Mouse (Mus musculus) G1E (cell line): ENCODE measurements at regions not wholly inside any gene's neighbourhood (a gene's known extent, or its start where the extent isn't known, plus 50 kb on each side); places are given as distances from the start of the nearest gene placed in this dataset.

Experiments
- ATAC-seq: 2 replicates; pipeline ENCODE4 v1.8.0; 2016; ENCODE audit warnings: mild to moderate bottlenecking; ENCODE audit not compliant: insufficient number of reproducible peaks, poor library complexity, low FRiP score, severe bottlenecking; ENCODE audit errors: extremely low read depth
- DNase-seq: peaks from one replicate; pipeline ENCODE4 v3.0.0; 2012; ENCODE audit warnings: low spot score
- H3K27me3 ChIP-seq: 2 replicates; pipeline ENCODE4 v1.6.1; 2012; ENCODE audit warnings: mild to moderate bottlenecking, low read length, inconsistent platforms; ENCODE audit not compliant: insufficient read depth
- H3K36me3 ChIP-seq: replicated peaks from 2 replicates; pipeline ENCODE3; 2012; ENCODE audit warnings: mild to moderate bottlenecking, inconsistent platforms
- H3K4me1 ChIP-seq: 2 replicates; pipeline ENCODE4 v1.6.1; 2012; ENCODE audit warnings: low read depth, low read length, inconsistent platforms, mixed read lengths; ENCODE audit not compliant: insufficient read depth
- H3K4me3 ChIP-seq: 2 replicates; pipeline ENCODE4 v1.5.1; 2012; ENCODE audit warnings: low read depth, mild to moderate bottlenecking, inconsistent platforms, low read length, moderate library complexity, mixed read lengths
- H3K9me3 ChIP-seq: replicated peaks from 2 replicates; pipeline ENCODE4 v1.6.1; 2012; ENCODE audit warnings: inconsistent platforms
- CTCF ChIP-seq: IDR thresholded peaks from 2 replicates; pipeline ENCODE4 v1.5.1; 2012; ENCODE audit warnings: low read depth, low read length, inconsistent platforms, mixed read lengths
- GATA1 ChIP-seq: IDR thresholded peaks from 2 replicates; pipeline ENCODE4 v1.6.1; 2012; ENCODE audit warnings: borderline replicate concordance, low read length, inconsistent platforms, mixed read lengths
- GATA2 ChIP-seq: IDR thresholded peaks from 2 replicates; pipeline ENCODE4 v1.6.1; 2012; ENCODE audit warnings: low read depth, low read length, inconsistent platforms, borderline replicate concordance
- POLR2AphosphoS5 ChIP-seq: IDR thresholded peaks from 2 replicates; pipeline ENCODE4 v1.6.1; 2012; ENCODE audit warnings: low read depth, low read length, inconsistent platforms; ENCODE audit not compliant: insufficient replicate concordance
- TAL1 ChIP-seq: conservative IDR thresholded peaks from 2 replicates; pipeline ENCODE4 v1.6.1; 2012; ENCODE audit warnings: low read depth, low read length, inconsistent platforms, mixed read lengths

DNA sequence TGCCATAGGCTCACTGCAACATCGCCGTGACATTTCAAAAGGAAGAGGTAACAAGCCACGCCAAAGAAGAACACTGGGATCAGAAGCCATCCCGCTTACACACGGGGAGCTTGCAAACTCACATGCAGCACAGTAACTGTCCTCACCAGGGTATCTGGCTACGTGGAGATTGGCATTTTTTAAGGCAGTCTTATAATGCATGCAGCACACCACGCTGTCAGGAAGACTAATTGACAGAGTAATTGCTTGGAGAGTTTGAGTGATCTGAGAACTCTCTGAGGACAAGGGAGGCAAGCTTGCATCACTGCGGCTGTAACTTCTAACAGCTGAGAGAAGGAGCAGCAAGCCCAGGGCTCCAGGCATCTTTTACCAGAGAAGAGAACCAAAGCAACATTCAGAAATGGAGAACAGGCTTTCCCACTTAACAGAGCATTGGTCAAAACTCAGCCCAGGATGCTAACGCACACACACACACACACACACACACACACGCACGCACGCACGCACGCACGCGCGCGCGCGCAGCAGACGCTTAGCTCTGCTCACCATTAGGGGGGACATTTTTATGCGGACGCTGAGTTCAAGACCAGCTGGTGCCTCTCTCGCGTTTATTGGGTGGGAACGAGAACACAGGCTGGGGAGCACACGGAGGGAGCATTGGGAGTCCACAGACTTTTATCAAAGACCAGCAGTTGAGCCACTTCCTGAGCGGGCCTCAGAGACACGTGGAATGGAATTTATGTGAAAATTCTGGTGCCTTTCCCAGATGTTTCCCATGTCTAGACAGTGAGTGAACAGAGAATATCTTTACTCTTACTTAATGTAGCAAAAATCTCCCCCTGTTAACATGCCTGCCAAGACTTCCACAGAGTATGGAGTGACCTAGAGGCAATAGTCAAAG is 66.6 kb downstream of the 1700129C05Rik start:
- no peak for DNase-seq
- no peaks in the 10 kb centered on the region for H3K27me3 ChIP-seq
- no peak overlapping the region for H3K4me3 ChIP-seq
- peaks cover 17% of the 10 kb centered on the region for H3K9me3 ChIP-seq
- H3K36me3 ChIP-seq = no peaks in the 10 kb centered on the region
- TF ChIP-seq GATA2 (no peak), POLR2AphosphoS5 (no peak), CTCF (no peak), GATA1 (no peak), TAL1 (no peak)
- no peaks in the 10 kb centered on the region for H3K4me1 ChIP-seq
- ATAC-seq = no peak

DNA sequence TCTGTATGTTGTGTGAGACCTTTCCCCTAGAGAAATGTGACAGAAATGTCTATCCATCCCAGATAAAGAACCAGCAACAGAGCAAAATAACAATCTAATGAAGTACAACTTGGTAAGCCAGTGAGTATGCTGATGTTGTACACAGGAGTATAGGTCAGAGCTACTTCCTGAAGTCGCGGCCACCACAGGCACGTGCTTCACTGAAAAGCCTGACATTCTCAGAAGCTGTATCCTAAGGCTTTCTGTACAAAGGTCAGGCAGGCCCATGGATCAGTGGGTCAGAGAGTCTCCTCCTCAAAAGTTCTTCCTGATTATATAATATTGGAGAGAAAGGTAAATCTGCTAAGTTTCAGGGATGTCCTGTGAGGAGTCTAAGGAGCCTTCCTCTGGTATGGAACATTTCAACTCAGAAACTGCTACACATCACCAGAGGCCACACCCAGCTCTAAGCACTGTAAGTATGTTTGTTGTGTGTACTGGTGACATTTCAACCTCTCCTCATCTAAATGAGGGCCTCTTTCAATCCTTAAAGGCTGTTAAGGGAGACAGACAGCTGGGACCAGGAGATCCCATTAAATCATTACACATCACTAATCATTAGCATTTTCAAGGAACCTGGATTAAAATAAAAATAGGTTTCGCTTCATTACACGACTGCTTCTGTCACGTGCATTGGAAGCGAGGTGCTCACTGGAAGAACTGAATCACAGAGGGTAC is 70.2 kb downstream of the 1700129C05Rik start:
- TF ChIP-seq GATA1 (no peak), GATA2 (no peak), TAL1 (no peak), POLR2AphosphoS5 (no peak), CTCF (no peak)
- no peaks in the 10 kb centered on the region for H3K27me3 ChIP-seq
- H3K4me3 ChIP-seq = no peak overlapping the region
- ATAC-seq = no peak
- H3K9me3 ChIP-seq = peaks cover 12% of the 10 kb centered on the region; the same call in 1 of the 2 replicates
- H3K36me3 ChIP-seq = no peaks in the 10 kb centered on the region
- no peaks in the 10 kb centered on the region for H3K4me1 ChIP-seq
- no peak for DNase-seq

GRCm38 (mm10) chr14:59070056-59070455 is 72.6 kb downstream of the 1700129C05Rik start:
- DNase-seq = no peak

GRCm38 (mm10) chr14:59066456-59067220 is 76.1 kb downstream of the 1700129C05Rik start:
- TF ChIP-seq CTCF (no peak), GATA1 (no peak), POLR2AphosphoS5 (no peak), GATA2 (no peak), TAL1 (no peak)
- H3K27me3 ChIP-seq = no peaks in the 10 kb centered on the region
- no peak overlapping the region for H3K4me3 ChIP-seq
- no peaks in the 10 kb centered on the region for H3K36me3 ChIP-seq
- peaks cover 8% of the 10 kb centered on the region for H3K9me3 ChIP-seq
- ATAC-seq = no peak
- no peak for DNase-seq
- H3K4me1 ChIP-seq = no peaks in the 10 kb centered on the region

More at GRCm38 (mm10) chr14:59070056-59070455, 72.6 kb downstream of the 1700129C05Rik start:
- ATAC-seq = no peak
- no peaks in the 10 kb centered on the region for H3K36me3 ChIP-seq
- no peak overlapping the region for H3K4me3 ChIP-seq
- no peaks in the 10 kb centered on the region for H3K27me3 ChIP-seq
- H3K4me1 ChIP-seq = no peaks in the 10 kb centered on the region
- TF ChIP-seq POLR2AphosphoS5 (no peak), TAL1 (no peak), GATA1 (no peak), CTCF (no peak), GATA2 (no peak)
- 0 out of 2 replicates have a peak, but pooled peaks cover 3% of the 10 kb centered on the region for H3K9me3 ChIP-seq

GRCm38 (mm10) chr14:59063221-59063620 is 79.5 kb downstream of the 1700129C05Rik start:
- no peaks in the 10 kb centered on the region for H3K36me3 ChIP-seq
- H3K9me3 ChIP-seq = peaks cover 20% of the 10 kb centered on the region
- no peaks in the 10 kb centered on the region for H3K27me3 ChIP-seq
- no peak overlapping the region for H3K4me3 ChIP-seq
- DNase-seq = no peak
- ATAC-seq = no peak
- TF ChIP-seq GATA1 (no peak), GATA2 (no peak), CTCF (no peak)
- H3K4me1 ChIP-seq = no peaks in the 10 kb centered on the region

DNA sequence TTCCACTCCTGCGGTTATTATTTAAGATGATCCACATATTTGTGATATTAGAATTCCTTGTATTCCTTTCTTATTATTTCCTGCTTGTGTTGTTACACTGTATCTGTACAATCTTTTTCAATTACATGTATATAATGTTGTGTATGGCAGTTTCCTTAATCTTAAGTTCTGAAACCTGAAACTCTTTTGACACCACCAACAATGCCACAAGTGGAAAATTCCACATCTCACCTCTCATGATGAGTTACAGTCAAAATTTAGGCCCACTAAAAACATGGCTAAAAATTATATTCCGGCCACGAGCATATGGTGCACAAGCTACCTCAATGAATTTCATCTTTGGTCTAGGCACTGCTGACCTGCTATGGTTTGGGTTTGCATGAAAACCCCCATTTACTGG is 85.9 kb downstream of the 1700129C05Rik start:
- H3K36me3 ChIP-seq = no peaks in the 10 kb centered on the region
- no peaks in the 10 kb centered on the region for H3K27me3 ChIP-seq
- DNase-seq = no peak
- H3K9me3 ChIP-seq = peaks cover 35% of the 10 kb centered on the region
- no peak for TF ChIP-seq GATA2
- TF ChIP-seq GATA1 = no peak
- TF ChIP-seq CTCF = no peak
- no peak for TF ChIP-seq TAL1
- no peak for TF ChIP-seq POLR2AphosphoS5
- no peak overlapping the region for H3K4me3 ChIP-seq
- no peaks in the 10 kb centered on the region for H3K4me1 ChIP-seq
- no peak for ATAC-seq
